Mouse (Mus musculus) gastrocnemius, postnatal 36 days (tissue): Measurements from ENCODE around the gene Plrg1. TPM values are rescaled to one million over a fixed set of nuclear protein-coding genes. Genes with fewer than 3 reads are reported as not detected.

Source experiments
- DNase-seq, 2 experiments: peaks; one replicate each; pipeline ENCODE4 v3.0.0; 2022
- intact Hi-C: fragments of 180-260 bp; cut with DNase I; formaldehyde crosslinking; loops from one replicate; pipeline ENCODE4 v1.15.1; 2025
- total RNA-seq, 2 experiments: library from RNA; stranded (reverse); gene quantifications; 2 replicates each; pipeline ENCODE4 v1.2.3; 2021

Plrg1 gene
- total RNA-seq, 2 experiments from 2014 or later: 20.6 to 22.5 TPM

DNA sequence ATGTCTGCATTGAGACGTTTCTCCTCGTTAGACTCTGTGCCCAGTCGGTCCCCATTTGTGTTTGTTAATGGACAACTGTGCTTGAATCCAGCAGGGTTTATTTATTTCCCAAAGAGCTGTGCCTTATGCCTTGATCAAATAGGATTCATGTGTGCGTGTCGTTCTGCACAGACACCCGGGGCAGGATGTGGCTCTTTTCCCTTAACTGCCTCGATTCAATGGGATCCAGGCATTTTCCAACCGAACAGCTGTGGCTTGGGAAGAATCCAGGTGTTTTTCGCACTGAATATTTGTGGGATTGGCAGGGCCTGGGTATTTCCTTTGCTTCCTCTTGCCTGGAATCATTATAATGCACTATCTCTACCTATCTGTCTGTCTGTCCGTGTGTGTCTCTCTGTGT is 62.3 kb downstream of the Plrg1 start:
- no peak for DNase-seq
- intact Hi-C loops: no loop called here

Other genes with a start within 250 kb of the Plrg1 start
- gene Rbm46, start 179.0 kb upstream of the Plrg1 start, total RNA-seq: not detected
- not detected for gene Lrat, start 151.5 kb upstream of the Plrg1 start, total RNA-seq
- under 1 TPM in 1 of 2 experiments, not detected in 1; 0.36 TPM for gene Fgg, start 47.8 kb upstream of the Plrg1 start, total RNA-seq
- under 1 TPM in 1 of 2 experiments, not detected in 1; 0.59 TPM for gene Fga, start 29.4 kb upstream of the Plrg1 start, total RNA-seq
- under 1 TPM in 1 of 2 experiments, not detected in 1; 0.20 TPM for gene Fgb, start 5.7 kb upstream of the Plrg1 start, total RNA-seq
- under 1 TPM; 0.64 to 0.99 TPM for gene Dchs2, start 72.4 kb downstream of the Plrg1 start, total RNA-seq